Mouse (Mus musculus) monocyte, adult 2 months (primary cell): ENCODE data around the gene Baiap2.

Experiments
- DNase-seq, 2 experiments: peaks; one replicate each; pipeline ENCODE4 v3.0.0; 2022; ENCODE audit warnings: low spot score in 2 of 2, low read depth in 1 of 2

Baiap2 gene

GRCm38 (mm10) chr11:119919897-119920296 lies 22.7 kb upstream of the Baiap2 start:
- peak; percentile 50 to 74 for DNase-seq

DNA sequence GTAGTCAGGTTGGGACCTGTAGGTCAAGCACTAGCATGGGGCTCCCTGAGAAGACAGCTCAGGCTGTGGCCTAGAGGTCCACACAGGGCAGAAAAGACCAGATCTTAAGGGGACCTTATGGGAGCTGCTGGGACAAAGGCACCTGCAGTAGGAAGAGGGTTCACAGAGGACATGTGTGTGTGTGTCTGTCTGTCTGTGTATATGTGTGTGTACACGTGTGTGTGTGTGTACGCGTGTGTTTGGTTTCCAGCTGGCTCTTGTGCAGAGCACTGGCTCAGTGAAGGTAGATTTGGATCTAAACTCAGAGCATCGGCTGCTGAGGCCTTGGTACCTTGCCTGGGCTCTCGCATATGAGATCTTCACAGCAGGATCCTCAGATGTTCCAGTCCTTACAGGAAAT lies 21.9 kb upstream of the Baiap2 start:
- DNase-seq: no peak

DNA sequence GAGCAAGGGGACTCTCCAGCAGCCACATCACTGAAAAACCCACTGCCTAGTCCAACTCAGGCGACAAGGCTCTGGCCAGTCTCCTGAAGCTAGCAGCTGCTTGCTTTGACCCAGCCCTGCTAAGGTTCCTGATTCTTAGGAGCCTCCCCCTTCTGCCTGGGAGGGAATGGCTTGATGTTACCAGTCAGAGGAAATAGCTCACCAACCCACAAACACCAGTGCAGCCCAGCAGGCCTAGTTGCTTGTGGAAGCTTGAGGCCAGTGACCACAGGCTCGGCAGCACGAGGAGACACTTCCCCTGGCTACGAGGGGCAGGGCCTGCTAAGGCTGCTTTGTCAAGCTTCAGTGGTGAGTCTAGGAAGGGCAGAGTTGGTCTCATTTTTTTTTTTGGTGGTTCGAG lies 17.4 kb upstream of the Baiap2 start:
- peak; percentile 84 to 89 for DNase-seq

- DNase-seq: no peak
Observed at GRCm38 (mm10) chr11:119926762-119927161, 15.8 kb upstream of the Baiap2 start.

GRCm38 (mm10) chr11:119928023-119928681 lies 14.4 kb upstream of the Baiap2 start:
- DNase-seq: peak; percentile 55 to 66

GRCm38 (mm10) chr11:119929603-119930265 lies 12.8 kb upstream of the Baiap2 start:
- DNase-seq: no peak

DNA sequence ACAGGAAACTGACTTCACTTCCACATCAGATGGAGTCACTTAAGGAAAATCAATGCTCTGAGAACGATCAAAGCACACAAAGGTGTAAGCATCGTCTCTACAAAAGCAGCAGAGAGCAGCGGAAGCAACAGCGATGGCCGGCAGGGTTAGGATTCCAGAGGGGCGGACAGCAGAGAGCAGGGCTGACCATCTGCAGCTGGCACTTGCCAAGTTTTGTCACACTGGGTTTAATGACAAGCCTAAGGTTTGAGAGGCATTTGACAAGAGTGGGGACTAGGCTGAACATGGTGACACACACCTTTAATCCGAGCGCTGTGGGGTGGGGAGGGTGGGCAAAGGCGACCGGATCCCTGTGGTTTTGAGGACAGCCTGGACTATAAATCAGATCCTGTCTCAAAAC lies 10.8 kb upstream of the Baiap2 start:
- DNase-seq: no peak

GRCm38 (mm10) chr11:119933142-119933541 lies 9.4 kb upstream of the Baiap2 start:
- no peak for DNase-seq

DNA sequence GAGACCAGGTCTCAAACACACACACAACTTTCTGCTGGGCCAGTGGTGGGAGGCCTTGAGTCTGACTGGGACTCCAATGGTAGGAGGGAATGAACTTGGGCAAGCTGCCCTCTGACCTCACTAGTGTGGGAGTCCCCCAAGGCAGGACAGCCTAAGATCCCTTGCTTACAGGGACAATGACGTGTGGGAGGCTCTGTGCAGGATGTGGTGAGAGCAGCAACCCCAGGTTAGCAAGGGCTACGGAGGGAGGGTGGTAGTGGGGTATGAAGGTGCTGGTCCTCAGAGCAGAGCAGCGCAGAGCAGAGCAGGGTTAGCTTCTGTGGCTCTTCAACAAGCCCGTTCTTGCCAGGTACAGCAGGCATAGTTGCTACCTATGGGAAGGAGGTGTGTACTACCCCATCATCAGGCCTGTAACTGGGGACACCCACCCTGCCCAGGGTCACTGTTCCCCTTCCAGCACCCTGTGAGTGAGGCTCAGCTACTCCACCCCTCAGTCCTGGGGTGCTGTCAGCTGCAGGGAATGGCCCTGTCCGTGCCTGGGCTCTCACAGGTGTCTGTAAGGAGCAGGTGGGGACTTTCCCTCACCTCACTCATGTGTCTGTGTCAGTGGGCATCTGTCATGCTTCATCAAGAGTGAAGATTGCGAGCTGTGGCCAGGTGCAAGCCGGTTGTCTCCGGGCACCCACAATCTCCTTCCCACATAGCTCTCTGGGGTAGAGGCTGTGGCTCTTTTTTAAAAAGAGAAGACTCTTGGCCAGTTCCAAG lies 8.6 kb upstream of the Baiap2 start:
- no peak for DNase-seq

DNA sequence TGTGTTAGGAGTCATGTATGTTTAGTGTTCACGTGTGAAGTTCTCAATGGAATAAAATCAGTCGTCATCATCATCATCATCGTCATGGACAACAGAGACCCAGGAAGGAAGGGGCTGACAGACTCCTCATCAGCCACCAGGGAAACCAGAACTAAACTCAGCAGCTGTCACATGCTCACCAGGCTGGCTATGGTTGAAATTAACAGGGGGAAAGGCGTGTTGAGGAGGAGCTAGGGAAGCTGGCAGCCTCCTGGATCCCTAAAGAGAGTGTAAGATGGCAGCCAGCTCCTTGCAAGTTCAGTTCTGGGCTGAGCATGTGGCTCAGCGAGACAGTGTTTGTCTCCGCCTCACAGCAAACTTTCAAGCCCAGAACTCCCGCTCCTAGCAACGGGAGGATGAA lies 7.8 kb upstream of the Baiap2 start:
- DNase-seq: no peak

DNA sequence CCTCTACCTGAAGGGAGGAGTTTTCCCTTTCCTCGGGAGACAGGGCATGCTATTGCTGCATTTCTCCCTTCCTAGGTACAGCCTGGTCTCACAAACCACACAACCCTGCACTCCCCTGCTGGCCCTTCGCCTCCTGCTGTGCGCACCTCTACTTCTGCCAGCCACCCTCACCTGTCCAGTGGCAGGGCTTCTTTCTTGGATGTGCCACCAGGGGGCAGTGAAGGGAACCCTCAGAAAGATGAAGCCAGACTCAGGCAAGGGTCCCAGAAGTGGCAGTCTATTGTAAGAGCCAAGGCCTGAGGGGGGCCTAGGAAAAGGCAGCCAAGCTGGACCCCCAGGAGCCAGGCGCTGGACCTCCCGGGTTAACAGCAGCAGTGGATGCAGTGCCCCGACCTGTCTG lies 7.1 kb upstream of the Baiap2 start:
- peak in 1 of 2 experiments; percentile 43 for DNase-seq

- no peak for DNase-seq
Observed at GRCm38 (mm10) chr11:119936456-119936855, 6.1 kb upstream of the Baiap2 start.

GRCm38 (mm10) chr11:119937216-119937615 lies 5.3 kb upstream of the Baiap2 start:
- DNase-seq: no peak

DNA sequence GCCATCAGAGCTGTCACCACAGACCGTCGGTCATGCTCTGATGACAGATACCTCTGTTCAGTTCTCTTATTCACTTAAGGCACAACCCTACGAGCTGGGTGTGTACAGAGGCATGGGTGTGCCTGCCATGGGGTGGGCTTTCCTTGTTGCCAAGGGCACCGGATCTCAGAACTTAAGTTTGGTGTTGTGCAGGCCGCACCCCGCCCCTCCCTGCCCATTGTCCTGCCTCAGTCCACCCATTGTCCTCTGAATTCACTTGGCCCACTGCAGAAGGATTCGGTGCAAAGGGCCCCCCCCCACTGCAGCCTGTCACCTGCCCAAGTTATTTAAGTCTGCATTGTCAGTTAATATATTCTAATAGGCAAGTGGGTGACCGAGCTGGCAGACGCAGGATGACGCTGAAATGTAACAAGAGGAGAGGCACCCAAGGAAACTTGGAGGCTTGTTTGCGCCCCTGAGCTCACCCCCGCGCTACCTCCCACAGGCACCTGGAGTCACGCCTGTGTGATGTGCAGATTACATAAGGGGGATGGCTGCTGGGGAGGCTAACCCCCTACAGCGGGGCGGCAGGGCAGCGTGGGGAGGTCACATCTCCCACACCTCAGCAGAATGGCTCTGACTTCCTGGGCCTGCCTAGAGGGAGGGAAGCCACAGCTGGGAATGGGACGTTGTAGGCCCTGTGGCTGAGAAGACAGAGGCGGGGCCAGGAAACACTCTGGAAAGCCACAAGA lies 4.6 kb upstream of the Baiap2 start:
- DNase-seq: no peak

- DNase-seq: no peak
Observed at GRCm38 (mm10) chr11:119939073-119939710, 3.4 kb upstream of the Baiap2 start.

- DNase-seq: no peak
Observed at GRCm38 (mm10) chr11:119939711-119940106, 2.9 kb upstream of the Baiap2 start.

GRCm38 (mm10) chr11:119940142-119940541 lies 2.4 kb upstream of the Baiap2 start:
- DNase-seq: no peak

DNA sequence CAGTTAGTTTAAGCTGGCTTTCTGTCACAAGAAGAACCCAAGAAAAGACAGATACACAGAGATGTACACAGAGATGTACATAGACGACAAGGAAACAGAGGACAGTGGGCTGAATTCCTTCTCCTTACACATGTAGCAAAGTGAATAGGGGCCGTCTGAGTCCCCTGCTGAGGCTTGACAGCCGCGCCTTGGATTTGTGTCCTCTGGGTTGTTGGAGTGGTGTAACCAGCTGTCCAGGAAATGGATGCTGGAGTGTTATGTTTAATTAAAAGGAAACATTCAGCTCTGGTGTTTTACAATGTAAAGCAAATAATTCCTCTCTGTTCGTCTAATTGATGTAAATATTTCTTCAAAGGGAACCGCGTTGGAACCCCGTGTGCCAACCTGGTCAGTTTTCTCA lies 769 bp upstream of the Baiap2 start:
- no peak for DNase-seq

DNA sequence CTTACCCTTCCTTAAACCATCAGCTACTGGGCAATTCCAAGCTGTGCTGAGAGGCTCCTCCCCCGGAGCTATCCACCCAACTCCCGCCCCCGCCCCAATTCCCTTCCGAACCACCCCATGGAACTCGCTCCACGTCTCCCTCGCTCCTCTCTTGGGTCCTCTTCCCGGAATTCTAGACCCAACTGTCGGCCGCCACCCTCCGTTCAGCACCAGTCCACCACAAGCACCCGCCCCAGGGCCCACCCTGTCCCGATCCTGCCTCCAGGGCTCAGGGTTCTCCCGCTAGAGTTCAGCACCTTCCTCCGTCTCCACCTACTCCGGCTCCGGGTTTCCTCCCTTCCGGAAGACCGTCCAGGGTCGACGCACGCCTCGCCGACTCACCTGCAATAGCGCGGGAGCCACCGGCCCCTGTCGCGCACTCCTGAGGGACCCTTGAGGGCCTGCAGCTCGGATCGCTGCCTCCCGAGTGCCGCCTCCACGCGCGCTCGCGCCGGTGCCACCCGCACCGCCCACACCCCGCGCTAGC lies 299 bp upstream of the Baiap2 start:
- no peak for DNase-seq

DNA sequence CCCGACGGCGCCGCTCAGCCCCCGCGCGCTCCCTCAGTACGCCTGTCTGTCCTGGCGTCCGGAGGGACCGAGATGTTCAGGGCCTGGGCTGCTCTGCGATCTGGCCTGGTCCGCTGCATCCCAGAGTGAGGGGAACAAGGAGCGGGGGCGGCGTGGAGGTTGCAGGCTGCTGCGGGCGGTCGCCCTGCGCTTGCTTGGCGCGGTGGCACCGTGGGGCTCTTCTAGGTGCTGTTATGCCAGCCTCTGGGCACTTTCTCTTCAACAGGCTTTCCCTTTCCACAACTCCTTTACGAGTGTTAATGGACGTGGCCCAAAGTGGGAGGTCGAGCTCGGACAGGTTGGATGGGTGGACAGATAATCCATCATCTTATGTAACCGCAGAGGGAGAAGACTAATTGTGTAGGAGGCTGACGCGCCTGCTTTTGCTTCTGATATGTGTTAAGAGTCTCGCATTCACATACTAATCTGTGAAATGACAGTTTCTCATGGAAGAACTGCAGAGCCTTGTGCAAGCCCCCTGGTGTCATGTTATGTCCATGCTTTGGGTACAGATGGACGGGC lies 945 bp downstream of the Baiap2 start:
- DNase-seq: no peak

DNA sequence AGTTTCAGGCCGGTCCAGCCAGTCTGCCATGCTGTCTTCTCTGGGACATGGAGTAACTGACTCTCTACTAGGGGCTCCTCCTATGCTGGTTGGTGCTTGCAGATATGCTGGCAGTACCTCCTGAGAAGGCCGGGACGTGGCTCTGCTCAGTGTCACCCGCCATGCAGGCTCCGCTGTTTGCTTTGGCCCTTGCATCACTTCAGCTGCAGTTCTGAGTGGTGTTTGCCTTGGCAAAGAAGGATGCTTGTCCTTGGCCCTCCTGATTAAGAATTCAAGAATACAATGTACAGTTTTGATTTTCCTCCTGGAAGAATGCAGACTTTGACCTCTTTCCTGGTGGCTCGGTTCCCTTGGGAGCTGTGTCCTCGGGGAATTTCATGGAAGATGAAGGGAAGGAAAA lies 2.8 kb downstream of the Baiap2 start:
- DNase-seq: no peak
